Mouse (Mus musculus): ENCODE measurements around the gene Mybl2.

The Mybl2 gene

GRCm38 (mm10) chr2:163071590-163071989 is 17.1 kb downstream of the Mybl2 start:
- DNase-seq (ENCODE audit: low spot score in 2 of 2), result no peak

GRCm38 (mm10) chr2:163073023-163073757 is 18.7 kb downstream of the Mybl2 start:
- DNase-seq (ENCODE audit: low spot score in 2 of 2), result no peak

- DNase-seq (ENCODE audit: low spot score in 2 of 2), result peak in 1 of 2 experiments; percentile 22
Measured at GRCm38 (mm10) chr2:163074006-163074405, 19.5 kb downstream of the Mybl2 start.

GRCm38 (mm10) chr2:163074808-163075207 is 20.3 kb downstream of the Mybl2 start:
- DNase-seq (ENCODE audit: low spot score in 2 of 2), result no peak

GRCm38 (mm10) chr2:163075234-163075633 is 20.7 kb downstream of the Mybl2 start:
- DNase-seq (ENCODE audit: low spot score in 2 of 2), result no peak

GRCm38 (mm10) chr2:163079041-163079440 is 24.6 kb downstream of the Mybl2 start:
- DNase-seq (ENCODE audit: low spot score in 2 of 2), result no peak

- no peak for DNase-seq (ENCODE audit: low spot score in 2 of 2)
Measured at GRCm38 (mm10) chr2:163082591-163082990, 28.1 kb downstream of the Mybl2 start.

- DNase-seq (ENCODE audit: low spot score in 2 of 2), result no peak
Measured at GRCm38 (mm10) chr2:163084519-163084918, 30.0 kb downstream of the Mybl2 start.

GRCm38 (mm10) chr2:163085047-163085446 is 30.6 kb downstream of the Mybl2 start:
- DNase-seq (ENCODE audit: low spot score in 2 of 2), result no peak

GRCm38 (mm10) chr2:163086561-163086960 is 32.1 kb downstream of the Mybl2 start:
- DNase-seq (ENCODE audit: low spot score in 2 of 2), result no peak

GRCm38 (mm10) chr2:163087728-163088127 is 33.2 kb downstream of the Mybl2 start, which contains the start of gene Gtsf1l:
Gene Gtsf1l (minus strand): TSS chr2:163087855.
- DNase-seq (ENCODE audit: low spot score in 2 of 2), result no peak

- no peak for DNase-seq (ENCODE audit: low spot score in 2 of 2)
Measured at GRCm38 (mm10) chr2:163089475-163090123, 35.1 kb downstream of the Mybl2 start.

GRCm38 (mm10) chr2:163094909-163095308 is 40.4 kb downstream of the Mybl2 start:
- DNase-seq (ENCODE audit: low spot score in 2 of 2), result no peak

- DNase-seq (ENCODE audit: low spot score in 2 of 2), result no peak
Measured at GRCm38 (mm10) chr2:163095784-163096183, 41.3 kb downstream of the Mybl2 start.

GRCm38 (mm10) chr2:163099919-163100318 is 45.4 kb downstream of the Mybl2 start:
- DNase-seq (ENCODE audit: low spot score in 2 of 2), result no peak

GRCm38 (mm10) chr2:163100551-163100950 is 46.1 kb downstream of the Mybl2 start:
- DNase-seq (ENCODE audit: low spot score in 2 of 2), result no peak

GRCm38 (mm10) chr2:163101646-163102203 is 47.2 kb downstream of the Mybl2 start:
- DNase-seq (ENCODE audit: low spot score in 2 of 2), result peak; percentile 61 to 71

GRCm38 (mm10) chr2:163102216-163102615 is 47.7 kb downstream of the Mybl2 start:
- no peak for DNase-seq (ENCODE audit: low spot score in 2 of 2)

GRCm38 (mm10) chr2:163102900-163103653 is 48.6 kb downstream of the Mybl2 start:
- no peak for DNase-seq (ENCODE audit: low spot score in 2 of 2)

- no peak for DNase-seq (ENCODE audit: low spot score in 2 of 2)
Measured at GRCm38 (mm10) chr2:163104086-163104770, 49.7 kb downstream of the Mybl2 start.

- DNase-seq (ENCODE audit: low spot score in 2 of 2), result no peak
Measured at GRCm38 (mm10) chr2:163108385-163108784, 53.9 kb downstream of the Mybl2 start.

GRCm38 (mm10) chr2:163110706-163111105 is 56.2 kb downstream of the Mybl2 start:
- DNase-seq (ENCODE audit: low spot score in 2 of 2), result no peak
